Mouse (Mus musculus) spleen, adult 2 months (tissue): ENCODE results near the gene 4921536K21Rik. TPM values are rescaled to one million over a fixed set of nuclear protein-coding genes. Genes with fewer than 3 reads are reported as not detected.
A peak's percentile ranks its signal among the peaks of the same experiment; 100 is the strongest.

Experiments used
- DNase-seq, 2 experiments: peaks; one replicate each; pipeline versions ENCODE4 v3.0.0 to v3.0.0-alpha.2; 2012 to 2021; ENCODE audit warnings: low spot score in 2 of 2, low read depth in 1 of 2
- H3K27ac ChIP-seq: fragments of 200-500 bp; 2 replicates; pipeline ENCODE4 v1.5.1; 2012; ENCODE audit warnings: low read length, inconsistent platforms; ENCODE audit not compliant: insufficient read depth
- H3K27me3 ChIP-seq: fragments of 200-500 bp; 2 replicates; pipeline ENCODE4 v1.6.1; 2012; ENCODE audit warnings: mild to moderate bottlenecking, moderate library complexity, low read length, inconsistent platforms; ENCODE audit not compliant: control insufficient read depth, insufficient read depth
- H3K36me3 ChIP-seq: fragments of 200-500 bp; 2 replicates; pipeline ENCODE4 v1.6.1; 2012; ENCODE audit warnings: mild to moderate bottlenecking, low read length, inconsistent platforms; ENCODE audit not compliant: control insufficient read depth, insufficient read depth
- H3K4me1 ChIP-seq: fragments of 200-500 bp; 2 replicates; pipeline ENCODE4 v1.6.1; 2011; ENCODE audit warnings: inconsistent platforms; ENCODE audit not compliant: control insufficient read depth, insufficient read depth, insufficient read length
- H3K4me3 ChIP-seq: fragments of 200-500 bp; 2 replicates; pipeline ENCODE4 v1.5.1; 2011; ENCODE audit warnings: mild to moderate bottlenecking, inconsistent platforms; ENCODE audit not compliant: insufficient read depth, insufficient read length; ENCODE audit errors: extremely low read depth
- CTCF ChIP-seq: fragments of 200-500 bp; IDR thresholded peaks from 2 replicates; pipeline ENCODE4 v1.5.1; 2011; ENCODE audit warnings: mild to moderate bottlenecking, inconsistent platforms; ENCODE audit not compliant: insufficient read depth, insufficient read length, insufficient replicate concordance; ENCODE audit errors: extremely low read depth
- POLR2A ChIP-seq: fragments of 200-500 bp; IDR thresholded peaks from 2 replicates; pipeline ENCODE4 v1.6.1; 2011; ENCODE audit warnings: low read depth, low read length, inconsistent platforms
- WGBS: fragments of 180-500 bp; shearing (Covaris S2); methylation state at CpG from one replicate; pipeline ENCODE4 v1.1.7; 2018; 5-methylcytosine and 5-hydroxymethylcytosine counted together
- polyA plus RNA-seq: library from polyadenylated mRNA; depleted of rRNA; stranded (reverse); fragments of >200 nt; gene quantifications from 2 replicates; pipeline ENCODE4 v1.2.3, GENCODE M21; 2012

Gene 4921536K21Rik
- polyA plus RNA-seq, 1 experiment, result 0.02 TPM

GRCm38 (mm10) chr11:3876419-3876818, 18.5 kb downstream of the 4921536K21Rik start:
- Histone ChIP-seq H3K27me3 (no peaks in the 10 kb centered on the region), H3K4me1 (no peaks in the 10 kb centered on the region), H3K4me3 (no peak overlapping the region), H3K36me3 (no peaks in the 10 kb centered on the region), H3K27ac (no peak overlapping the region)
- 81% methylated on average over 6 of the region's 6 CpGs for WGBS
- DNase-seq, result no peak
- TF ChIP-seq CTCF (no peak), POLR2A (no peak)

- H3K27me3 ChIP-seq, result peaks cover 6% of the 10 kb centered on the region
- DNase-seq, result no peak
- H3K27ac ChIP-seq, result no peak overlapping the region
- H3K4me1 ChIP-seq, result no peaks in the 10 kb centered on the region; the same call in 1 of the 2 replicates
- WGBS, result 22% methylated on average over 6 of the region's 6 CpGs
- H3K4me3 ChIP-seq, result no peak overlapping the region
- H3K36me3 ChIP-seq, result no peaks in the 10 kb centered on the region
- TF ChIP-seq POLR2A, result no peak
- TF ChIP-seq CTCF, result no peak
Observed at GRCm38 (mm10) chr11:3864343-3864742, 30.6 kb downstream of the 4921536K21Rik start.

DNA sequence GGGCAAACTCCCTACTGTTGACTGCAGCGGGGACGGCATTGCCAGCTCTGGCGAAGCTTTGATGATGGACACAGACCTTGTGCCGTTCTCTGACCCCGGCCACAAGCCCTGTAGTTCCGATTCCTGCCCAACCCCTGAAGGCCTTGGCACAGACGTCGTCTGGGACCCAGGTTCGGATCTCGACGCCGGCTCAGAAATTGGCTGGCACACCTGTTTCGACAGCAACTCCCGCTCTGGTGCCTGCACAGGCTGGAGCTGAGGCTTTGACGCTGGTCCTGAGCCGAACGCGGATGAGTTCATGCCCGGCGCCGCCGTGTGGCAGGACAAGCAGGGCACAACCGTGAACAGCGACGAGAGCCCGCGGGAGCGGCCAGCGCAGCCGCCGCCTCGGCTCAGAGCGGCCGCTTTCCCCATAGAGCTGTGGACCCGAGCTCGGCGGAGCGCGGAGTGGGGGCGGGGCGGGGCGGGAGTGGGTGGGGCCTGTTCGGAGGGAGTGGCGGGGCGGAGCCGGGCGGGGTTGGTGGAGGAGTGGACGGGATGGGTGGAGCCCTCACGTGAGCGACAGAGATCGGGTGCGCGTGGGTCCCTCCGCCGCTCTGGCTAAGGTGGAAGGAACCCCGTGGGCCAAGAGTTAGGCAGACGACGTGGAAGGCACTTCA, 31.3 kb downstream of the 4921536K21Rik start, which contains the start of gene Osbp2:
Gene Osbp2, minus strand, starts transcription at position 450 of the 659 bp plus-strand sequence.
- Histone ChIP-seq H3K27ac (no peak within 1 kb of the TSS), H3K4me1 (no peaks in the 10 kb centered on the region; the same call in 1 of the 2 replicates), H3K27me3 (peaks cover 6% of the 10 kb centered on the region), H3K4me3 (peak within 1 kb of the TSS; percentile 52; the same call in 1 of the 2 replicates), H3K36me3 (no peaks in the 10 kb centered on the region)
- WGBS, result 6% methylated on average over 55 of the region's 58 CpGs
- no peak for TF ChIP-seq POLR2A
- no peak for TF ChIP-seq CTCF
- DNase-seq, result peak; percentile 9 to 34

DNA sequence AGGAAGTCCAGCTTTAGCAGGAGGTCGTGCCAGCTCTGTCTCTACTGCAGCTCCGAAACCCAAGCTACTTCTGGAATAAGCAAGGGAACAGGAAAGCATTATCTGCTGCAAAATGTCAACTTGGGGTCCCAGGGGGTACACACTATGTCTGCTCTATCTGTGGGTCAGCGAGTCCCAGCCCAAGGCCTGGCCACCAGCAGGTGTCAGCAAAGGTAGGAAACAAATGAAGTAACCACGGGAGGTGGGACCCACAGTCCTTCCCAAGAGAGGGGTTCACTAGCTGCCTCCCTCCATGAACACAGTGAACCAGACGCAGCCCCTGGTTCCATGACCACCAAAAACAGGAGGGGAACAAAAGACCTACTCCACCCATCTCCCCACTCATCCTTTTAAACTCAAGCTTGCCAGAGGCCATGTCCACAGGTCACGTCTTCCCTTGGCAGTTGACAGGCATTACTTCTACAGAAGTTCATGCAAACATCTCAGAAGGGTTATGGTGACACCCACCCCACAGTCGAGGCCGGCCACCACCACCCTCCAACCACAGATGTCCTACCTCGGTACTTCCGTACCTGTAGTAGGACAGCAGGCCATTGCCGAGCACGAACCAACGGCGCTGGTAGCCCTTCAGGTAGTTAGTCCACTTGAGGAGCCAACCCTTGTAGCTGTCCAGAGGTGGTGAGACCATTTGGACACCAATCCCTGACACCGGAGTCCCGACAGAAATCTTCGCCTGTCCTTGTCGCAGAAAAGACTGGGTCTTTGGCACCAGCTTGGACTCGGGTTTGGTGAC, 32.0 kb downstream of the 4921536K21Rik start:
- no peaks in the 10 kb centered on the region; the same call in 1 of the 2 replicates for H3K4me1 ChIP-seq
- no peaks in the 10 kb centered on the region for H3K36me3 ChIP-seq
- TF ChIP-seq CTCF (no peak), POLR2A (no peak)
- 74% methylated on average over 19 of the region's 19 CpGs for WGBS
- no peak overlapping the region for H3K27ac ChIP-seq
- peaks cover 6% of the 10 kb centered on the region for H3K27me3 ChIP-seq
- DNase-seq, result no peak
- no peak overlapping the region; the same call in 1 of the 2 replicates for H3K4me3 ChIP-seq

DNA sequence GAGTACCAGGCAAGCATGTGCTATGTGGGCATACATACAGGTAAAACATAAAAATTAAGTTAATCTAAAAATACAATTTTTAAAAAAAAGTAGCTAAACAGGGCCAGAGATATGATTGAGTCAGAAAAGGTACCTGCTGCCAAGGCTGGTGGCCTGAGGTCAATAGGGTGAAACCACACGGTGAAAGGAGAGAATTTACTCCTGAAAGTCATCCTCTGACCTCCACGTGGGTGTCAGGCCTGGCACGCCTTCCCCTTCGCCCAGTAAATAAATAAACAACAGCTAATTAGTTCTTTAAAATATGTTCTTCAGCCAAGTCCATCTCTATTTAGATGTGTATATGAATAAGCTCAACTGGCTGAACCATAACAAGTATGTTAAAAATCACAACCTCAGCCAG, 34.5 kb downstream of the 4921536K21Rik start:
- TF ChIP-seq POLR2A, result no peak
- TF ChIP-seq CTCF, result no peak
- H3K27me3 ChIP-seq, result peaks cover 6% of the 10 kb centered on the region
- WGBS, result 84% methylated on average over 4 of the region's 4 CpGs
- H3K4me3 ChIP-seq, result no peak overlapping the region
- no peaks in the 10 kb centered on the region; the same call in 1 of the 2 replicates for H3K4me1 ChIP-seq
- no peak for DNase-seq
- no peaks in the 10 kb centered on the region for H3K36me3 ChIP-seq
- H3K27ac ChIP-seq, result no peak overlapping the region

DNA sequence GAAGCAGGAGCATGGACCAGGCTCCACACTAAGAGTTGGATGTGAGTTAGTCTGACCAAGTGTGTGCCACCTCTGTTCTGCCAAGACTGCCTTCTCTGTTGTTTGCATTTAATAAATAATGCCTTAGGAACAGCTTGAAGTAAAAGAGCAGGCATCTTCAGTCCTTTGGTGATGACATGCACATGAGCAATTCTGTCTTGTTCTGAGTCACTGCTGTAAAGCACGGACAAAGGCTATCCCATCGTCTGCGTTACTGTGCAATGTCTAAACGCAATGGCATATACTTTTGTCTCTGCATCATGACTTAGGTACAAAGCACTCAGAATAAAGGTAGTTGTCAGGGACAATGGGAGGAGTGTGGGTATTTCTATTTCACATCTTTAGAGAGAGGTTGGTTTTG, 35.1 kb downstream of the 4921536K21Rik start:
- no peak overlapping the region for H3K4me3 ChIP-seq
- TF ChIP-seq POLR2A (no peak), CTCF (no peak)
- 94% methylated on average over 4 of the region's 4 CpGs for WGBS
- H3K27me3 ChIP-seq, result peaks cover 6% of the 10 kb centered on the region
- H3K27ac ChIP-seq, result no peak overlapping the region
- no peaks in the 10 kb centered on the region; the same call in 1 of the 2 replicates for H3K4me1 ChIP-seq
- no peak for DNase-seq
- H3K36me3 ChIP-seq, result no peaks in the 10 kb centered on the region
